Mouse (Mus musculus) heart, postnatal 0 days (tissue): Measurements from ENCODE around the gene Hes3.

Experiments used
- CTCF ChIP-seq: IDR thresholded peaks from 2 replicates; pipeline ENCODE4 v1.5.1; 2016; ENCODE audit warnings: antibody characterized with exemption, control low read depth, low read depth
- EP300 ChIP-seq: IDR thresholded peaks from 2 replicates; pipeline ENCODE4 v1.6.1; 2016; ENCODE audit warnings: antibody characterized with exemption, low read depth

DNA sequence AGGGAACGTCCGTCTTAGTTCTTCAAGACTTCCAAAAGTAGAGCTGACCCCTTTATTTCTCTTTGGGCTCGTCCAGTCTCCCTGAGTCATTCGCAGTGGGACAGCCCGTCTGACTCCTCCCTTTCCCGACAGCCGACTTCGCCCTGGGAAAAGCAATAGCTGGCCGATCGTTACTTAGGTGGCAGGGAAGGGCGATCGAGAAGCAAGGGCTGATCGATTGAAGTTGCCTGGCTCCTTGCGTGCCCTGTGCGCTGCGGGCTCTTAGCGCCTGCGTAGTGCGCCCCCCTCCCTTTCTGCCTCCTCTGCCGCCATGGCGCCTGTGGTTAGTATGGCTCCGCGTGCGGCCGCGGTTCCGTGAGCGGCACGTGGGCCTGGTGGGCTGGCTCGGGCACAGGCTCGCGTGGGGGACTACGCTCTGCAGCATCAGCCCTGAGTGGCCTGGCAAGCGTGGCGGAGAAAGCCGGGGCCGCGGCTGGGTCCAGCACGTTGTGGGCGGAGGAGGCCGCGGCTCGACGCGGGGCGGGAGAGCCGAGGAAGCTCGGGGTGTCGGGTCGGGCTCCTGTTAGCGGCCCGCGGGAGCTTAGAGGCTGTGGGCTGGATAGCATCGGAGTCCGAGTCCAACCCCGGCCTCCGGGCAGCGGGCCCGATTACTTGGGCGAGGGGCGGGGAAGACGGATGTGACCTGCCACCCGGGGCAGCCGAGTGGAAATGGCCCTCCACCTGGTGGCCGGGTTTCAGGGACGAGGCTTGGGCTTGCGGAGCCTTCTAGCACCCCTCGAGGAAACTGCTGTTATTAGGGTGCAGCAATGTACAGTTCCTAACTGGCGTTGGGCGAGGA is 34.3 kb upstream of the Hes3 start, which contains the start of gene Rpl22:
- peak; percentile 39 for TF ChIP-seq CTCF
- peak; percentile 67; the same call in 1 of the 2 replicates for TF ChIP-seq EP300
